Mouse (Mus musculus): ENCODE results near the gene Etfbkmt.
"Not testable (repeated sequence)": the region's sequence is repeated elsewhere in the genome, so short reads cannot be mapped to it uniquely, and the experiment has no call there.

Etfbkmt gene

DNA sequence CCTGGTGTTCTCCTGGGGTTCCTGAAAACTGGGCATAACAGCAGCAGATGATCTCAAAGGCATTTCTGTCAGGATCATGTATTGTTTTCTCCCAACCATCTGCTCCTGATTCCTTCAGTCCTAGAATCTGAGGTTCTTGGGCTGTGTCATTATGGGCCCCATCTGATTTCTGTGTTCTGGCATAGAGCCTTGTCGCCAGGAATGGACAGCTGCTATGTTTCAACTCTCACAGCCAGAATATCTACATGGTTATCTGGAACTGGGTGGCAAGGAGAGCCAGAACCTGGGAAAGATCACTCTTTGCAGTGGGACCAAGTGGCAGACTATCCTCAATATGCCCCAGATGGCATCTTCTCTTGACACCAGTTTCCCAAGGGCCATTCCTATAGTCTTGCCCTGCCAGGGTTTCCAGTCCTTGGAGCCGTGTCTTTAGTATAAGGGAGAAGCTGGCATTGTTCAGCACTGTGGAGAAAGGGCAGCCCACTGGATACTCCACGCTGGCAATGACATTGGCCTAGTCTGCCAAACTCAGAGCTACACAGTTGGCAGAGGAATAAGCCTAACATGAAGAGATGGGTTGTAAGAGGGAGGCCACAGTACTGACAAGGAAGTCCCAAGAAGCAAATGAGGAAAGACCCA is 35.4 kb downstream of the Etfbkmt start:
- DNase-seq (ENCODE audit: low read depth, low spot score): no peak

DNA sequence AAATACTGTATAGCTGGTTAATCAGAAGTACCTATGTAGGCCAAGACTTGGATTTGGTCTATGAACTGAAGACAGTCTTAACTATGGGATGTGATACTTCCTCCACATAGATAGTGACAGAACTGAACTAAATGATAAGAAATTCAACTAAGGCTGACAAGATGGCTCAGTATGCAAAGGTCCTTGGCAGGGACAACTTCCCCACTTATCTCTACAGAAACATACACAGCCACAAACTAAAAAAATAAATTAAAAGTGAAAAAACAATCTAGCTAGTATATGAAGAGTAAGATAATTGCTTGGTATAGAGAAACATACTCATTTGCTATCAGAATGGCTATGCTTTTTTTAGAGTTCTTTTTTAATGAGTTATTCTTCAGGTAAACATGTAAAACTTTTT is 39.4 kb downstream of the Etfbkmt start:
- DNase-seq (ENCODE audit: low read depth, low spot score): no peak

GRCm38 (mm10) chr6:149184007-149184406 is 44.4 kb downstream of the Etfbkmt start:
- DNase-seq (ENCODE audit: low read depth, low spot score): no peak

DNA sequence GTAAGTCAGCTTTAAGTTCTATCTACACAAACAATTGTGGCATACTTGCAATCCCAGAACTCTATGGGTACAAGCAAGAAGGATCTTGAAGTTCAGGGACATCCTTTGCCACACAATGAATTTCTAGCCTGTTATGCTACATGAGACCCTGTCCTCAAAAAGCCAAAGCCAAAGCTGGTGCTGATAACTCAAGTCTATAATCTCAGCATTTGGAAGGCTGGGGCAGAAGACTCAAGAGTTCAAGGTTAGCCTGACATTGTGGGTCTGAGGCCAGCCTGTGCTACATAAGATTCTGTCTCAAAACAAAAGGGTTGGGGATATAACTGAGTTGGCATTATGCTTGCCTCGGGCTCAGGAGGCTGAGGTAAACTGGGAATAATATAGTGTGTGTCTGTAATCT is 47.7 kb downstream of the Etfbkmt start:
- no peak for DNase-seq (ENCODE audit: low read depth, low spot score)

DNA sequence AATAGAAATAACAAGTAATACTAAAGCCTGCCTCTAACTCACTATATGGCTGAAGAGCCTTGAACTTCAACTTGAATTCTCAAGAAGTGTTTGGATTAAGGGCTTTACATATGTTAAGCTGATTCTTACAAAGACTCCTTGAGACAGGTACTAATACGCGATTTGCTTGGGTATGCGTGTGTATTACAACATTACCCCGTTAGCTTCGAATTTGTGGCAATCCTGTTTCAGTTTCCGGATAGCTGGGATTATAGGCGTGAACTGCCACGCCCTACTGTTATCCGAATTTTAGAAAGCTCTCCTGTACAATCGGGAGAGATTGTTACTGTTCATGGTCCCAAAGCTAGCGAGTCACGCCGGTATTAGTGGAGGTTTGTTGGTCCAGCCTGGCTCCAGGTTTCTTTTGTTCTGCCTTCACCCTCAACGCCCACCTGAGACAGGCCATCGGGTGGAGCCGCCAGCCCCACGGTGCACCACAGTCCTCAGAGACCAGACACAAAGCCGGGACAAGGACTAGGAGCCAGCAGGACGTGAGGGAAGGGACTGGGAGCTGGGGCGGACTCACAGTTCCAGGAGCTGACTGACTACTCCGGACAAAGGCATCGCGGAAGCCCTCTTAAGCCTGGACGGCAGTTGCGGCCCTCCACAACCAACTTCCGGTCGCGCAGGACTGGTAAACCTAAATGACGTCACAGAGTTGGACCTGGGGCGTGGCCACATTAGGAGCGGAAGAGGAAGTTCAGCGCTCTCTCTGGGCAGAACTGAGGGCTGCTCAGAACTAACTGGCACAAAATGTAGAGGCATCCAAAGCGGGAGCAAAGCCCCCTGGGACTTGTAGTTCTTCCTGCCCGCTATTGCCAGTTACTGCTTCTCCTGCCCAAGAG is 48.6 kb downstream of the Etfbkmt start, which contains the start of gene Amn1:
Gene Amn1, minus strand, starts transcription at position 672 of the 884 bp plus-strand sequence.
- DNase-seq (ENCODE audit: low read depth, low spot score): peak; percentile 98

DNA sequence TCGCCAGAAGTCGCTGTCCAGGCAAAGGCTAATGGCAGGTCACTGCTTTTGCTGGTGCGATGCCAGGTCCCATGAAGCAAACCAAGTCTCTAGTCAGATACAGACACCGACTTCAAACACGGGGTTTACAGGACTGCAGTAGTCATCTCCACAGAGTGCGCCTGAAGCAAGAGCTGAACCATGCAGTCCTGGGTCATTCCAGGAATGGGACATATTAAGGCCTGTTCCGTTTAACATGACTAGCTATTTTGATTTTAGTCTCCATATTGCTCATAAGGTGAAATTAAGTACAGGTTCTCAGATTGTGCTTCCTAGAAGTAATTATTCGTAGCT is 49.2 kb downstream of the Etfbkmt start:
- no peak for DNase-seq (ENCODE audit: low read depth, low spot score)

DNA sequence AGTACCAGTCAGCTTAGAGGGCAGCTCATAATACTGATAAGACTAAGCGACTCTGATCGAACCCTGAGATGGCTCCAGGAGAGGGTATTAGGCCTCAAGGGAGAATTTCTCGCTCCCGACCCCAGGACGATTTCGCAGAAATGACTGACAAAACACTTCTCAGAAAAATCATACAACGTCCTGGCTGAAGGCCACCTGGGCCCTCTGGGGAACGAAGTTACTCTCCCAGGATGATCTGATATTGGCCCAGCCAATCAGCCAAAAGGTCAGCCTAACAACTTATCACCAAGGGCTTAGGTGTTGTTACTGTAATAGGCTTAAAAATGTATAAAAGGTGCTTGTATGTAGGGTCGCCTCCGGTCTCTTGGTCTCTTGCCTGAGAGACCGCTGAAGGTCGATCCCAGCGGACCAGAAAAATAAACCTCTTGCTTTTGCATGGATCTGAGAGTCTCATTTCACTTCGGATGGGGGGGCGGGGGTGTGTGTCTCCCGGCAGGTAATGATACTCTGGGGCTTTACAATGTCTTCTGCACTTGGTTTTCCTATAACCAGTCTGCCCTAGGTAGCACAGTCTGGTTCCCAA is 49.8 kb downstream of the Etfbkmt start:
- DNase-seq (ENCODE audit: low read depth, low spot score): no peak

DNA sequence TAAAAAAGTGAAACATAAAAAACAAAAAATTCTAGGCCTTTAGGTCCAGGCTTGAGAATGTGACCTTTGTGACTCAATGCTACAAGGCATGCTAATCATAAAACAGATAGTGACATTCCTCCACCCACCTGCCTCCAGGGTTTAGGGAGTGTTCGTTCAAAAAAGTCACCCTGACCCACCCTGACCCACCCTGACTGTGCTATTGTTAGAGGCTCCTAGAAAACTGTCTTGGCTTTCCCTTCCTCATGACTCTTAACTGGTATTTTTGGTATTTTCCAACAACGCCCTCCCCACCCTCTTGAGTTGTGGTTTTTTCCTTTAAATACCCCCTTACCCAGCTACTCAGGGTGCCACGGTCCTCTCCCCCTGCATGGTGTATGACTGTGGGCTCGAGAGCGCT is 52.3 kb downstream of the Etfbkmt start:
- DNase-seq (ENCODE audit: low read depth, low spot score): not testable (repeated sequence)

DNA sequence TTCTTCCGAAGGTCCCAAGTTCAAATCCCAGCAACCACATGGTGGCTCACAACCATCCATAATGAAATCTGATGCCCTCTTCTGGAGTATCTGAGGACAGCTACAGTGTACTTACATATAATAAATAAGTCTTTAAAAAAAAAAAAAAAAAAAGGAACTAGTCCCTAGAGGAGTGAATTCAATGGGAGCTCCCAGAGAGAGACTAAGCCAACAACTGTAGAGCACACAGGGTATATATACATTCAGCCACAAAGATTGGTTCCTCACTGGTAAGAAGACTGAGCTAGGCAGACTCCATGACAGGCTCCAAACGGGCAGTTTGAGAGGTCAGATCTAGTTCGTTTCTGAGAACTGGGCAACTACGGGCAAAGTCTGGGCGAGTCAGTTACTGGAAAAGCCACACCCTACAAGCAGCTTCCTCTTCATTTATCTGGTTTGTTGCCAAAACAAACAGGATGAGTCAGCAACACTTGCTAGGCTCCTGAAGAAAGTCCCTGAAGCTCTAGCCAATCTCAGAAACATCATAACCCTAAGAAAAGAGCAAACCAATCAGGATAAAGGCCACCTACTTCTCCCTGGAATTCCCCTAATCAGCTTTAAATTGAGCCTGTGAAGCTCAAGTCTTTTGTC is 53.7 kb downstream of the Etfbkmt start:
- DNase-seq (ENCODE audit: low read depth, low spot score): no peak

DNA sequence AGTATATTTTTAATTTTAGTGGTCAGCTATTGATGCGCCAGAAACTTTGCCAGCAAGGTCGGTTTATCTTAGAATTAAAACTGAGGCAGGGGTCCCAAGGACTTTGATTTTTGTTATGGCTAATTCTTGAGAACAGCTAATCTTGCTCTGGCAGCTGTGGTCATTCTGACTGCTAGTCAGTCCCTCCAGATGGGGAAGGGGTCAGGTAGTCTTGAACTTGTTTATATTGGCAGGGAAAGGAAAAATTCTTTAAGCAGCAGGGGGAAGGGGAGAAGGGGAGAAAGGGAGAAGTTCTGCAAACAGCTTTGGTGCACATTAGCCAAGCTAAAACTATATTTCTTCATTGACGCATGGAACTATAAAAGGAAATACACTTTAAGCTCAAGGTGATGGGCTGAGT is 57.5 kb downstream of the Etfbkmt start:
- DNase-seq (ENCODE audit: low read depth, low spot score): no peak

GRCm38 (mm10) chr6:149198572-149198971 is 58.9 kb downstream of the Etfbkmt start:
- DNase-seq (ENCODE audit: low read depth, low spot score): no peak

Data from telencephalon, adult 2 months (tissue).